Mouse (Mus musculus): ENCODE results near the gene Gm6882. TPM values are rescaled to one million over a fixed set of nuclear protein-coding genes. Genes with fewer than 3 reads are reported as not detected.
"Not testable (repeated sequence)": the region's sequence is repeated elsewhere in the genome, so short reads cannot be mapped to it uniquely, and the experiment has no call there.

Gm6882 gene
- not detected in 2 replicates for polyA plus RNA-seq (2014; fragmentation: Nextera tagmentation; extraction: Ambion mirVana)

- not testable (repeated sequence) for H3K27me3 ChIP-seq (ENCODE audit: control insufficient read depth, insufficient read depth, low read length); H3K4me3 ChIP-seq (replicated peaks; ENCODE audit: low read depth, low read length); H3K9me3 ChIP-seq (ENCODE audit: control insufficient read depth, low read length); DNase-seq; H3K4me2 ChIP-seq (ENCODE audit: low read length); H3K36me3 ChIP-seq (ENCODE audit: control insufficient read depth, insufficient read depth, low read length); H3K27ac ChIP-seq (replicated peaks; ENCODE audit: low read depth, low read length); H3K4me1 ChIP-seq (ENCODE audit: control insufficient read depth, insufficient read depth, low read length); ATAC-seq (ENCODE audit: low FRiP score, low TSS enrichment); H3K9ac ChIP-seq (replicated peaks; ENCODE audit: low read length)
- WGBS: 29% methylated on average over 1 of the region's 1 CpGs
Measured at GRCm38 (mm10) chr7:21432645-21433044, at the start of gene Gm6882. Gene Gm6882, minus strand, starts transcription at chr7:21432745.

Other genes starting within 250 kb of the Gm6882 start
- not detected in 2 replicates for gene Gm5157, start 242.3 kb downstream of the Gm6882 start, polyA plus RNA-seq (2014; fragmentation: Nextera tagmentation; extraction: Ambion mirVana)
- gene Vmn1r124, start 172.1 kb downstream of the Gm6882 start, polyA plus RNA-seq (2014; fragmentation: Nextera tagmentation; extraction: Ambion mirVana): not detected in 2 replicates
- not detected in 2 replicates for gene Vmn1r125, start 160.6 kb downstream of the Gm6882 start, polyA plus RNA-seq (2014; fragmentation: Nextera tagmentation; extraction: Ambion mirVana)
- not detected in 2 replicates for gene Vmn1r126, start 131.3 kb downstream of the Gm6882 start, polyA plus RNA-seq (2014; fragmentation: Nextera tagmentation; extraction: Ambion mirVana)
- gene Vmn1r127, start 112.9 kb downstream of the Gm6882 start, polyA plus RNA-seq (2014; fragmentation: Nextera tagmentation; extraction: Ambion mirVana): not detected in 2 replicates
- gene Vmn1r128, start 83.4 kb downstream of the Gm6882 start, polyA plus RNA-seq (2014; fragmentation: Nextera tagmentation; extraction: Ambion mirVana): not detected in 2 replicates
- not detected in 2 replicates for gene Vmn1r129, start 71.5 kb downstream of the Gm6882 start, polyA plus RNA-seq (2014; fragmentation: Nextera tagmentation; extraction: Ambion mirVana)
- not detected in 2 replicates for gene Vmn1r130, start 79.0 kb upstream of the Gm6882 start, polyA plus RNA-seq (2014; fragmentation: Nextera tagmentation; extraction: Ambion mirVana)
- gene Vmn1r131, start 113.3 kb upstream of the Gm6882 start, polyA plus RNA-seq (2014; fragmentation: Nextera tagmentation; extraction: Ambion mirVana): not detected in 2 replicates
- gene Vmn1r132, start 181.3 kb upstream of the Gm6882 start, polyA plus RNA-seq (2014; fragmentation: Nextera tagmentation; extraction: Ambion mirVana): not detected in 2 replicates

Measured in midbrain, embryonic 14.5 days (tissue).